Mouse (Mus musculus) right cerebral cortex, postnatal 25 days (tissue): ENCODE measurements around the gene Nifk.

Experiments
- DNase-seq: peaks from one replicate; pipeline ENCODE4 v3.0.0; 2022

The Nifk gene

GRCm38 (mm10) chr1:118321661-118322201 is at the start of gene Nifk:
Gene Nifk, plus strand, starts transcription at chr1:118321839.
- DNase-seq: peak; percentile 90

GRCm38 (mm10) chr1:118275139-118275538 is 46.5 kb upstream of the Nifk start:
- DNase-seq: no peak

GRCm38 (mm10) chr1:118292291-118292690 is 29.3 kb upstream of the Nifk start:
- no peak for DNase-seq

DNA sequence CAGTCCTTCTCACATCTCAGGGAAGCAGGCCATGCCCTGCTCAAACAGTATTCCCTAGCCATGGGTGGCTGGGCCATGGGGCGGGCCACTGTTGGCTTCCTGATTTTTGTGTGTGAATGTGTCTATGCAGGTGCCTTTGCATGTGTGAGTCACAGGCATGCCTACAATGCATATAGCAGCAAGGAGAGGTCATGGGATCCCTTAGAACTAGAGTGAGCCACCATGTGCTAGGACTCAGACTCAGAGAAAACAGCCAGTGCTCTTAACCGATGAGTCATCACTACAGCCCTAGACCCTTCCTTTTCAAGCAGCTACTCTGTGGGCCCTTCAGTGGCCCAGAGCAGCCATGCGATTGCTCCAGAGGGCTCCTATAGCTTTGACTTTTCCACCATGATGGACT is 27.4 kb upstream of the Nifk start:
- DNase-seq: no peak

- peak; percentile 8 for DNase-seq
Observed at GRCm38 (mm10) chr1:118294826-118295225, 26.8 kb upstream of the Nifk start.

DNA sequence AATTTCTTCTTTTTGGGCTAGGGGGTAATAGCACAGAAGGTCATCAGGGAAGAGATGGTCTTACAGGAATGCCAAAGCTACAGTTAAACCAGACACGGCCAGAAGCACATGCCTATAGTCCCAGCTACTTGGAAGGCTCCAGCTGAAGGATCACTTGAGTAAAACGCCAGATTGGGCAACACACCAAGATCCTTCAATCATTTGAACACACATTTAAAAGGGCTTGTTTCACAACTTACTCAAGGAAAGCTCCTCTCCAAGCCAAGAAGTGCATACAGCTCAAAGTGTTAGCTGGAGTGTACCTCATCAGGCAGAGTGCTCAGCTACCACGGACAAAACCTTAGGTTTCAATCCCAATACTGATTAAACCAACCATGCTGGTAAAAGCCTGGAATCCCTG is 25.0 kb upstream of the Nifk start:
- DNase-seq: no peak

- DNase-seq: no peak
Observed at GRCm38 (mm10) chr1:118297719-118298118, 23.9 kb upstream of the Nifk start.

DNA sequence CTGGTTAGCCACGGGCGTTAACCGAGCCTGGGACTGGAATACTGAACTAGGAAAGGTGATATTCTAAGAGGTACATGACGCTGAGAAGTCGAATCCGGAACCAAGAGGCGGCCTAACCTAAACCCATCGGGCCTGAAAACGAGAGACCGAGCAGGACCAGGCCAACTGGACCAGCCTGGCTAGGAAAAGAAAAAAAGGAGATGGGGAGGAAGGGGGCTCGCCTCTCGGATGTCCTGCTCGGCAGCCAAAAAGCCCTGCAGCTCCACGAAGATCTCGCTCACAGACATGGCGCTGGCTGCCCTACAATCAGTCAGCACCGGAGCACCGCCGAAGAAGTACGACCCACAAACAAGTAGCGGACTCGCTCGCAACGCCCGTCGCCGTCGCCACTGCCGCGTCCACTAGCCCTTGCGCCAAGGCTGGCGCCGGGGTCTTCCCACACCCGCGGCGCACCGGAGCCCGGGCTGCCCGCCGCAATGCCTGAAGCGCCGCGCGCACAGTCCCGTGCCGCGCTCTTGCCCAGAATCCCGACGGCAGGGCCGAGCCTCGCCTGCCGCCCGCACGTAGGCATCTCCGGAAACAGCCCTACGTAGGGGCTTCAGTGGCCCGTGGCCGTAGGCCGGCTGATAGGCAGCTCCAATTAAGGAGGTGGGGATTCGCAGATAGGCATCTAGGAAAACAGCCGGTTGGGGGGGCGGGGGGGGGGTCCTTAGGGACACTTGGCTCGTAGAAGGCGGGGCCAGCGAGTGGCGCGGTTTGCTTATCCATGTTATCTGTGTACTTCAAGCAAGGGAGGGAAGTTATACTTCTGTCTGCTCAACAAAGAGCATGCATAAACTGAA is 10.6 kb upstream of the Nifk start:
- peak; percentile 90 for DNase-seq

- no peak for DNase-seq
Observed at GRCm38 (mm10) chr1:118311622-118312326, 9.9 kb upstream of the Nifk start, which contains the start of gene Tsn. Gene Tsn, minus strand, starts transcription at chr1:118311739.

- no peak for DNase-seq
Observed at GRCm38 (mm10) chr1:118320696-118321095, 943 bp upstream of the Nifk start.

GRCm38 (mm10) chr1:118334749-118335713 is 13.4 kb downstream of the Nifk start:
- no peak for DNase-seq

GRCm38 (mm10) chr1:118335847-118336246 is 14.2 kb downstream of the Nifk start:
- DNase-seq: no peak

DNA sequence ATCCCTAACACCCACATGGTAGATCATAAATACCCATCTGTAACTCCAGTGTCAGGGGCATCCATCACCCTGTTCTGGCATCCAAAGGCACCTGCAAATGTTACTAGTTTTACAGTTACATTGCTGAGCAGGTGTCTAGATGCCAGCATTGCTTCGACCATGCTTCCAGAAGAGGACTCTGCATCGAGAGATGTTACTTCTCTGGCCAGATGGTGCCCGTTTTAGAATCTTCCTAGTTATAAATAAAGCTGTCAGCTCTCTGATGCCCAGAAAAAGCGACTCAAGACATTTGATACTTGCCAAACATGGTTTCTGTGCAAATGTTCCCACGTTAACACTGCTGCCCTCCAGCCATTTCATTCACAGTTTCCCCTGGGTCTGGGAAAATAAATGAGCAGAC is 16.3 kb downstream of the Nifk start:
- DNase-seq: no peak

DNA sequence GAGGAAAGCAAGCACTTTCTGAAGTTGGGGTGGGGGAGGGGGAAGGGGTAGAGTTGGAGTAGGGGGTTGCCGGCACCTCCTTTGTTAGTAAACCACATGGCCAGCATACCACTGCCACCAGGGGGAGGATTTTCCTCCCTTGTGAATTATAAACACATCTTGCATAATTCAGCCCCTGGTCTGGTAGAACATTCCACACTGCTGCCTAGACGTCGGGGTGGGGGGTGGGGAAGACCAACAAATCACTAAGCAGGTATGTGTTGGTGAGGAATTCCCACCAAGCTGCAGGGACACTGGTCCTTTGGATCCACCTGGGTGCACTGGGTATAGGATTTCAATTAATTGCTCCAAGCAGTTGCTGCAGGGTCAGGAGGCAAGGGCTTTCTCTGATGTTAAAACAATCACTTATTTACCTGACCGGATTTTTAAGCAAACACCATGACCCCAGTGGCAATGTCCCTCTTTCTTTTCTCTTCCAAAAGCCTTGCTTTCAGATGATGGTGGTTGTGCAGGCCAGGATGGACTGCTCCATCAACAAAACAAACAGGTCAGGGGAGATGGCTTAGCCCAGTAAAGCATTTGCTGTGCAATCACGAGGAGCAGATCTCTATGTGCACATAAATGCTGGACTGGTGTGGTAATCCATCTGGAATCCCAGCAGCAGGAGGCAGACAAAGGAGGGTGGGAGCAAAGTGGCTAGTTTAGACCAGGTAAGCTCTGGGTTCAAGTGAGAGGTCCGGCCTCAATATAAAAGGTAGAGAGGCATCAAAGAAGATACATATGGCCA is 22.2 kb downstream of the Nifk start:
- no peak for DNase-seq

DNA sequence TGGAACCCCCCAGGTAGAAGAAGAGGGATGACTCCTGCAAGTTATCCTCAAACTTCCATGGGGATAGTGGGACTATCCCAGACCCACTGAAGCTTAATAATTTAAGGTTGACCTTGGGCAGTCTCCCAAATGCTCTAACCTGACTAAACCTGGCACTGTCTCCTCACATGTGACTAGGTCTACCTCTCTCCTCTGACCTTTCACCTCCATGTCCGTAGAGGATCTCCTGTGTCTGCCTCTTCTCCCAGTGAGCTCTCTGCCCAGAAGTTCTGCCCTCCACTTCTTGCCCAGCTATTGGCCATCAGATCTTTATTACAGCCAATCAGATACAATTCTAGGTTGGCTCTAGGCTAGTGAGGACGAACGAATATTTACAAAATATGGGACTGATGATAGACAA is 28.3 kb downstream of the Nifk start:
- DNase-seq: no peak

DNA sequence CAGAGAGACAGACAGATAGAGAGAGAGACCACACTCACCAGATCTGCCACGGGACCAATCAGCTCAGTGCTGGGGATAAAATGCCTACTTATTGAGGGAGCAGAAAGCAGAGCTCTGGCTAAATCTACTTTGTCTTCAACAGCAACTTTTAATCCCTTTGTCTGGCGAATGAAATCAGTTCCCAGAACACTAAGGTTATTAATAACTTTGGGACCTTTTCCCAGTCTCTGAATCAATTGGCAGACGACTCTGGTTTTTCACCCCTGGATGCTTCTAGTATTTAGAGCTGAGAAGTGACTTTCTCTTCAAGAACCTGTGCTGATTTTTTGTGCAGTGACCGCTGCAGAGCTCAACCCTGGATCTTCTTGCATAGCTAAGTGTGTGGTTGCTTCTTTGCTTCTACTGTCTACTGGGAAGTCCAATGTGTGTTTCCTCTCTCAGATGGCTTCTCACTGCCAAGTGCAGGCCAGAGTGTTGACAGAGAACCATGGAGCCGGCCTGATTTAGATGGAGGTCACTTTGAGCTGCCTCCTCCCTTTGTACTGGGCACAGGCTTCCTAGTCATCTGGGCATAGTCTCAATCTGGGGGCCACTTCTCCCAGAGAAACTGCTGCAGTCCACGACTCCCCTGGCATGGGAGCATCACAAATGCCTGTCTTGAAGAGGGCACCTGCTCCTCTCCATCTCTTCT is 37.6 kb downstream of the Nifk start:
- no peak for DNase-seq

GRCm38 (mm10) chr1:118367970-118368369 is 46.3 kb downstream of the Nifk start:
- DNase-seq: no peak

DNA sequence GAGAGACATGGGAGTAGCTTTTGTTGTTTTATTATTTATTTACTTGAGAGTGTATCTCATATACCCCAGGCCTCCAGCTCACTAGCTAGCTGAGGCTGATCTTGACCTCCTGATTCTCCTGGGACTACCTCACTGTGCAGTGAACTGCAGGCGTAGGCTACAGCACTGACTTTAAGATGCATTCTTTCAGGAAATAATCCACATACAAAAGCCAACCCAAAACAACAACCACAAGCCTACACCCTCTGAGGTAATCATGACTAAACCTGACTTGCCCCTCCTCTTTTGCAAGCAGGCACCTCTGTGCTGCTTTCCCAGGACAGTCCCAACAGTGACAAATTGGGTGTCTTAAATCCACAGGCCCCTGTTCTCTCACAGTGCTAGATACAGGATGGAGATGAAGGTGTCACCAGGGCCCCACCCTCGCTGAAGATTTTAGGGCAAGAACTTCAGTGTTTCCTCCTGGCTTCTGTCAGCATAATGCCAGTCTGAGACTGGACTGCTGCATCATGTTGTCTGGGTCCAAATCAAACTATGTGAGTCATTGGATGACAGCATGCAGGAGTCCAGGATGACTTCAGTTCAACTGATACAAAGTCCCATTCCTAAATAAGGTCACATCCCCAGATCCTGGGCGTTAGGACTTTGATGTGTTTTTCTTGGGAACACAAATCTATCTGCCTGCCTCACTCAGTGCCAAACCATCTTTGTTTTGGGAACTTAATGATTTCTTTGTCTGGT is 47.3 kb downstream of the Nifk start:
- no peak for DNase-seq

DNA sequence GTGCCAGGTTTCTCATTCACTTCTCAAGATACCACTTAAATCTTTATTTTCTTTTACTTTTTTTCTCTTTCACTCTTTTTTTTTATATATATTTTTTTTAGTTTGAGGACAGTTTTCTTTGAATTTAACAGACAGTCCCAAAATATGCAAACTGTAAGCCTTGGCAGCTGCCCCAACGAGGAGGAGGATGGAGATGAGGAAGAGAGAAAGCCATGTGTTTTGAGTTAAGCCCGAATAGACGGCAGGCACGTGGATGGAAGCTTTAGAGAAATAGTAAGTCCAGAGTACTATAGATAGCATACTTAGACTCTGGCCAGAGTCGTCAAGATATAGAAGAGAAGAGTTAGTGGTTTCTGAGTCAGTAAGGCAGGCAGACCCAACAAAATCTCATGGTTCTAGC is 56.1 kb downstream of the Nifk start:
- no peak for DNase-seq

DNA sequence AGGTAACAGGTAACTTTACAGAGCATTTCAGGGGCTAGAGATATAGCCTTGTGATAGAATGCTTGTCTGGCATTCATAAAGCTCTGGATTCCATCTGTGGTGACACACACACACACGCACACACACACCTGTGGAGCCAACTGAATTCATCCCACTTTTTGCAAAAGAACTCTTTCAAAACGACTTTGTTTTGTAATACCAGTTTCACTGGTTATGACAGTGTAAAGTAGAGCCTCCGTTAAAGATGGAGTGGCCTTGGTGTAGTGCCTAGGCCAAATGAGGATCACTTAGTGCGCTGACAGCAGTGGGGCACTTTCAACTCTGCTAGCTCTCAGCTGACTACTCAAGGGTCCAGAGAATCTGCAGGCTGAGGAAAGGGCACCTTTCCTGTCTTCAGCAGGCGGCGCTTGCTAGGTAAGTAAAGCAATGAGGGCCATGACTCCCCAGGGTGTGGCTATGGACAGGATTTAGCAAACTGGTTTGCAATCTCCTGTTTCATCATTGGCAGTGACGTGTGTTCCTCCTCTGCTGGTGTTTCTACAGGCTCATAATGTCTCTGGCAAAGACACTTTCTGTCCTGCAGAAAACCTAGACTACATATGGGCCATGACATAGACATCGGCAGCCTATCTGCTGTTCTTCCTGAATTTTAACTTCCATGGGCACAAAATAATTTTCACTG is 58.6 kb downstream of the Nifk start:
- no peak for DNase-seq
